8 mouse cellular contexts compared by ENCODE assay signal in the genomic region with DNA sequence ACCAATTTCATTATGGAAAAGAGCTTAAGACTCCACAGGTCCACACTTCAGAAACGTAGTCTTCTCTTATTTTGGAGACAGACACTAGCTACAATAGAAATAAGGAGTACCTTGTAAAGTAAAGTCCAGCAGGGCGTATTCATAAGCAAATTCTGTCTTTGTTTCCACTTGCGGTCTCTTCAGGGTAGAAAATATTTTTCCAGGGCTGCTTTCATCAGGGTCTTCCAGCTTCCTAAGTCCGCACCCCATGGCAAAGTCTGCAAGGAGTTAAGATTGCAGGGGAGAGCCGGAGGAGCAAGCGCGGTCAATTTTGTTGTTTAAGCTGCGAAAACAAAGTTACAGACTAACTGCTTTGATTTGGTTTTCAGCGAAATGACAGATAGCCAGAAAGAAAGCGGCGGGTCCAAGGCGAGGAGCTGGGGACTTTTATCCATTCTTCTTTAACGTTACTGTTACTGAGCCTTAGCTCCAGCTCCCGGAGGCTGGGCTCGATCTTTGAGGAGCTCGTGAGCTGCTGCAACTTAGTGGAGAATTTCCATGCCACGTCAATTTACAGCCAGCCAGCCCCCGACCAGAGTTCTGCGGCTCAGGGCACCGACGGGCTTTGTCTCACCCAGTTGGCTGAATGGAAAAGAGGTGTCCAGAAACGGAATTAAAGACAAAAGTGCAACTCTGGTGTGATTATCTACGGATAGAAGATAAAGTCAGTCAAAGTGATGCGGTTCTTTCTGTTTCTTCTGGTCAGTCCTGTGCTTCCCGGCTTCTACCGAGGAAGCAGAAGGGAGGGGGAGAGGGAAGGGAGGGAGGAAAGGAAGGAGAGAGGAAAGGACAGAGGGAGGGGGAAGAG. TPM values are rescaled to one million over a fixed set of nuclear protein-coding genes. Genes with fewer than 3 reads are reported as not detected.
A peak's percentile ranks its signal among the peaks of the same experiment; 100 is the strongest.
DNase-seq lines count a peak whose midpoint lies in the region; TF ChIP-seq lines count a peak whose summit lies in the region.

A gene (minus strand): TSS at position 772 of the 847 bp plus-strand sequence.

- peaks cover 3% of the 10 kb centered on the region for H3K4me1 ChIP-seq in embryonic fibroblast, embryonic 13.5 days (ENCODE audit: control insufficient read depth, insufficient read depth, low read length)

- peak; percentile 80 for DNase-seq in 3T3-L1 (ENCODE audit: low read depth, low spot score)
- DNase-seq in Muller cell, postnatal 12 days (ENCODE audit: inconsistent ontology term), result peak; percentile 81
- peak; percentile 51 to 64 for DNase-seq in heart, postnatal 36 days
- no peak for DNase-seq in left cerebral cortex, postnatal 14 days (ENCODE audit: low spot score in 2 of 2)
- peak; percentile 68 for DNase-seq in mesoderm, embryonic 11.5 days (ENCODE audit: low read depth, low spot score)
- DNase-seq in ovary, postnatal 14 days (ENCODE audit: low spot score), result no peak
- no peak for DNase-seq in ovary, postnatal 36 days (ENCODE audit: low spot score)

- H3K27ac ChIP-seq in embryonic fibroblast, embryonic 13.5 days (ENCODE audit: insufficient read depth, low read length), result peak within 1 kb of the TSS; percentile 83

- TF ChIP-seq CTCF in embryonic fibroblast, embryonic 13.5 days (IDR thresholded peaks at IDR 0.05; ENCODE audit: borderline replicate concordance, insufficient read depth, low read length), result no peak

- peak within 1 kb of the TSS; percentile 62 for H3K4me3 ChIP-seq in embryonic fibroblast, embryonic 13.5 days (ENCODE audit: insufficient read depth, low read length)

- no peak; the same call in none of the 2 replicates for TF ChIP-seq POLR2A in embryonic fibroblast, embryonic 13.5 days (IDR thresholded peaks at IDR 0.05; ENCODE audit: low read depth, low read length)

- intact Hi-C loops in heart, postnatal 36 days (cut with DNase I), result no loop called here
- intact Hi-C loops in left cerebral cortex, postnatal 14 days (cut with DNase I), result no loop called here

RNA-seq across cellular contexts. Expression of the gene that starts here (rescaled TPM):
- 10.4 and 14.3 TPM in 2 replicates for polyA plus RNA-seq in embryonic fibroblast, embryonic 13.5 days (2011; ENCODE audit: insufficient read length, low read depth, missing spikeins)
- 10 to 100 TPM; 12.7 to 13.9 TPM for total RNA-seq in heart, postnatal 36 days (2021)
- 10 to 100 TPM; 18.5 to 19.5 TPM for total RNA-seq in left cerebral cortex, postnatal 14 days (2021)

Comparison
In these comparisons a context has a peak if more than half of its experiments do, and no peak if none do; other contexts are left out.
1. DNase-seq: peak in 3T3-L1 (single experiment), Muller cell, postnatal 12 days (single experiment), heart, postnatal 36 days (2 of 2) and mesoderm, embryonic 11.5 days (single experiment); none in left cerebral cortex, postnatal 14 days (0 of 2), ovary, postnatal 14 days (single experiment) and ovary, postnatal 36 days (single experiment).